Mouse (Mus musculus) embryonic facial prominence, embryonic 12.5 days (tissue): Measurements from ENCODE around the gene Siah1a. TPM values are rescaled to one million over a fixed set of nuclear protein-coding genes. Genes with fewer than 3 reads are reported as not detected.

Experiments used
- ATAC-seq: fragments of 200-750 bp; cut with Nextera tagmentation; 2 replicates; pipeline ENCODE4 v1.8.0; 2017; ENCODE audit not compliant: insufficient number of reproducible peaks, insufficient read depth, low FRiP score, low TSS enrichment
- H3K27ac ChIP-seq: fragments of 300-500 bp; sonication (generic); 2 replicates; pipeline ENCODE4 v1.5.1; 2016; ENCODE audit warnings: mild to moderate bottlenecking
- H3K27me3 ChIP-seq: fragments of 300-500 bp; sonication (generic); 2 replicates; pipeline ENCODE4 v1.6.1; 2016; ENCODE audit warnings: mild to moderate bottlenecking, moderate library complexity
- H3K36me3 ChIP-seq: fragments of 300-500 bp; sonication (generic); 2 replicates; pipeline ENCODE4 v1.6.1; 2016; ENCODE audit warnings: mild to moderate bottlenecking
- H3K4me1 ChIP-seq: fragments of 300-500 bp; sonication (generic); 2 replicates; pipeline ENCODE4 v1.6.1; 2016
- H3K4me2 ChIP-seq: fragments of 300-500 bp; sonication (generic); replicated peaks from 2 replicates; pipeline ENCODE4 v1.6.1; 2016; ENCODE audit warnings: mild to moderate bottlenecking, moderate library complexity
- H3K4me3 ChIP-seq: fragments of 300-500 bp; sonication (generic); 2 replicates; pipeline ENCODE4 v1.5.1; 2016; ENCODE audit warnings: mild to moderate bottlenecking
- H3K9ac ChIP-seq: fragments of 300-500 bp; sonication (generic); 2 replicates; pipeline ENCODE4 v1.6.1; 2016; ENCODE audit warnings: mild to moderate bottlenecking, moderate library complexity
- H3K9me3 ChIP-seq: fragments of 300-500 bp; sonication (generic); 2 replicates; pipeline ENCODE4 v1.6.1; 2016; ENCODE audit warnings: mild to moderate bottlenecking, moderate library complexity
- WGBS: fragments of 180-500 bp; shearing (Covaris S2); methylation state at CpG from one replicate; pipeline ENCODE4 v1.1.7; 2016; 5-methylcytosine and 5-hydroxymethylcytosine counted together
- polyA plus RNA-seq: library from polyadenylated mRNA; unstranded; fragments of >200 nt; fragmentation: Nextera tagmentation; extraction: Ambion mirVana; gene quantifications from 2 replicates; pipeline ENCODE4 v1.2.1, GENCODE M21; 2016

Siah1a gene
- polyA plus RNA-seq, 1 experiment from 2014 or later = 74.5 TPM

GRCm38 (mm10) chr8:86765669-86766068, 19.9 kb upstream of the Siah1a start:
- WGBS = 84% methylated on average over 8 of the region's 8 CpGs
- ATAC-seq = no peak
- no peaks in the 10 kb centered on the region for H3K27me3 ChIP-seq

GRCm38 (mm10) chr8:86765155-86765554, 19.4 kb upstream of the Siah1a start:
- H3K9ac ChIP-seq = no peak overlapping the region
- WGBS = 88% methylated on average over 10 of the region's 10 CpGs
- no peak overlapping the region for H3K4me2 ChIP-seq
- H3K27ac ChIP-seq = no peak overlapping the region
- H3K9me3 ChIP-seq = no peaks in the 10 kb centered on the region
- H3K36me3 ChIP-seq = no peaks in the 10 kb centered on the region
- no peaks in the 10 kb centered on the region for H3K27me3 ChIP-seq
- ATAC-seq = no peak
- H3K4me1 ChIP-seq = no peaks in the 10 kb centered on the region
- H3K4me3 ChIP-seq = no peak overlapping the region

More at GRCm38 (mm10) chr8:86765669-86766068, 19.9 kb upstream of the Siah1a start:
- H3K9ac ChIP-seq = no peak overlapping the region
- H3K36me3 ChIP-seq = no peaks in the 10 kb centered on the region
- H3K9me3 ChIP-seq = no peaks in the 10 kb centered on the region
- H3K27ac ChIP-seq = no peak overlapping the region
- H3K4me2 ChIP-seq = no peak overlapping the region
- H3K4me1 ChIP-seq = no peaks in the 10 kb centered on the region
- H3K4me3 ChIP-seq = no peak overlapping the region

- Histone ChIP-seq H3K4me1 (no peaks in the 10 kb centered on the region), H3K4me3 (no peak overlapping the region), H3K9me3 (no peaks in the 10 kb centered on the region), H3K27me3 (0 out of 2 replicates have a peak, but pooled peaks cover 1% of the 10 kb centered on the region), H3K27ac (no peak overlapping the region), H3K4me2 (no peak overlapping the region), H3K9ac (no peak overlapping the region), H3K36me3 (no peaks in the 10 kb centered on the region)
- ATAC-seq = no peak
- 54% methylated on average over 5 of the region's 5 CpGs for WGBS
These were observed 17.1 kb upstream of the Siah1a start for GRCm38 (mm10) chr8:86762806-86763205.

- Histone ChIP-seq H3K9me3 (no peaks in the 10 kb centered on the region), H3K27me3 (0 out of 2 replicates have a peak, but pooled peaks cover 6% of the 10 kb centered on the region), H3K4me2 (no peak overlapping the region), H3K27ac (no peak overlapping the region), H3K9ac (no peak overlapping the region), H3K36me3 (no peaks in the 10 kb centered on the region), H3K4me1 (no peaks in the 10 kb centered on the region), H3K4me3 (no peak overlapping the region)
- WGBS = 82% methylated on average over 6 of the region's 6 CpGs
- no peak for ATAC-seq
These were observed 15.0 kb upstream of the Siah1a start for GRCm38 (mm10) chr8:86760746-86761145.

GRCm38 (mm10) chr8:86759090-86759491, 13.4 kb upstream of the Siah1a start:
- H3K4me3 ChIP-seq = no peak overlapping the region
- H3K9me3 ChIP-seq = no peaks in the 10 kb centered on the region
- no peaks in the 10 kb centered on the region for H3K36me3 ChIP-seq
- no peak overlapping the region for H3K9ac ChIP-seq
- 70% methylated on average over 4 of the region's 4 CpGs for WGBS
- H3K27me3 ChIP-seq = 0 out of 2 replicates have a peak, but pooled peaks cover 6% of the 10 kb centered on the region
- H3K4me2 ChIP-seq = no peak overlapping the region
- no peak overlapping the region for H3K27ac ChIP-seq
- no peaks in the 10 kb centered on the region for H3K4me1 ChIP-seq
- ATAC-seq = no peak

- H3K36me3 ChIP-seq = no peaks in the 10 kb centered on the region
- 81% methylated on average over 3 of the region's 3 CpGs for WGBS
These were observed 12.9 kb upstream of the Siah1a start for GRCm38 (mm10) chr8:86758651-86759050.

GRCm38 (mm10) chr8:86756948-86757733, 11.4 kb upstream of the Siah1a start:
- Histone ChIP-seq H3K4me3 (no peak overlapping the region), H3K27ac (no peak overlapping the region), H3K4me2 (peak overlapping the region; percentile 7), H3K9me3 (no peaks in the 10 kb centered on the region), H3K36me3 (no peaks in the 10 kb centered on the region), H3K4me1 (no peaks in the 10 kb centered on the region), H3K9ac (no peak overlapping the region), H3K27me3 (0 out of 2 replicates have a peak, but pooled peaks cover 6% of the 10 kb centered on the region)
- no peak for ATAC-seq
- WGBS = 26% methylated on average over 23 of the region's 23 CpGs

More at GRCm38 (mm10) chr8:86758651-86759050, 12.9 kb upstream of the Siah1a start:
- H3K4me3 ChIP-seq = no peak overlapping the region
- ATAC-seq = no peak
- no peak overlapping the region for H3K9ac ChIP-seq
- H3K27ac ChIP-seq = no peak overlapping the region
- H3K9me3 ChIP-seq = no peaks in the 10 kb centered on the region
- H3K4me1 ChIP-seq = no peaks in the 10 kb centered on the region
- 0 out of 2 replicates have a peak, but pooled peaks cover 6% of the 10 kb centered on the region for H3K27me3 ChIP-seq
- no peak overlapping the region for H3K4me2 ChIP-seq

GRCm38 (mm10) chr8:86749842-86750241, 4.1 kb upstream of the Siah1a start:
- no peak overlapping the region for H3K4me2 ChIP-seq
- H3K36me3 ChIP-seq = no peaks in the 10 kb centered on the region
- WGBS = 61% methylated on average over 2 of the region's 2 CpGs
- H3K27me3 ChIP-seq = no peaks in the 10 kb centered on the region
- no peak overlapping the region for H3K4me3 ChIP-seq
- H3K27ac ChIP-seq = no peak overlapping the region
- H3K9me3 ChIP-seq = no peaks in the 10 kb centered on the region
- H3K4me1 ChIP-seq = no peaks in the 10 kb centered on the region
- no peak overlapping the region for H3K9ac ChIP-seq
- no peak for ATAC-seq

GRCm38 (mm10) chr8:86746511-86746910, 777 bp upstream of the Siah1a start:
- Histone ChIP-seq H3K4me2 (peak overlapping the region; percentile 63), H3K4me1 (peaks cover 13% of the 10 kb centered on the region), H3K27me3 (no peaks in the 10 kb centered on the region), H3K9ac (peak overlapping the region; percentile 99), H3K27ac (peak overlapping the region; percentile 98), H3K36me3 (no peaks in the 10 kb centered on the region), H3K9me3 (no peaks in the 10 kb centered on the region), H3K4me3 (peak overlapping the region; percentile 90)
- 2% methylated on average over 11 of the region's 11 CpGs for WGBS
- ATAC-seq = peak; percentile 12; the same call in 1 of the 2 replicates

GRCm38 (mm10) chr8:86745935-86746441, 254 bp upstream of the Siah1a start:
- H3K36me3 ChIP-seq = no peaks in the 10 kb centered on the region
- H3K9me3 ChIP-seq = no peaks in the 10 kb centered on the region
- H3K27ac ChIP-seq = peak overlapping the region; percentile 98
- H3K4me3 ChIP-seq = peak overlapping the region; percentile 90
- peak overlapping the region; percentile 63 for H3K4me2 ChIP-seq
- under 1% methylated on average over 42 of the region's 70 CpGs for WGBS
- H3K4me1 ChIP-seq = peaks cover 13% of the 10 kb centered on the region
- H3K9ac ChIP-seq = peak overlapping the region; percentile 99
- ATAC-seq = peak; percentile 87
- H3K27me3 ChIP-seq = no peaks in the 10 kb centered on the region

- Histone ChIP-seq H3K9ac (peak overlapping the region; percentile 99), H3K9me3 (no peaks in the 10 kb centered on the region), H3K27me3 (no peaks in the 10 kb centered on the region), H3K27ac (peak overlapping the region; percentile 98), H3K4me2 (peak overlapping the region; percentile 63), H3K4me1 (peaks cover 13% of the 10 kb centered on the region), H3K36me3 (no peaks in the 10 kb centered on the region), H3K4me3 (peak overlapping the region; percentile 90)
- no peak for ATAC-seq
- WGBS = 4% methylated on average over 18 of the region's 18 CpGs
These were observed 1.2 kb downstream of the Siah1a start for GRCm38 (mm10) chr8:86744313-86745220.
